Mouse (Mus musculus) embryonic stem cell, embryonic (primary cell): ENCODE measurements around the gene Ceacam19.

Source experiments
- CTCF ChIA-PET, 4 experiments: fragments of 300-600 bp in 2 of 4; fragments of 350-600 bp in 2 of 4; sonication (Branson Sonifier 250); formaldehyde crosslinking; loops; one replicate each; lab custom pipeline; 2022; ENCODE audit warnings: inconsistent platforms in 2 of 4; lab: Charles Lee
- POLR2A ChIA-PET, 4 experiments: fragments of 300-600 bp in 2 of 4; fragments of 350-600 bp in 2 of 4; sonication (Branson Sonifier 250); formaldehyde crosslinking; loops; one replicate each; lab custom pipeline; 2022; ENCODE audit warnings: antibody characterized with exemption in 4 of 4, inconsistent platforms in 1 of 4; lab: Charles Lee

Gene Ceacam19

DNA sequence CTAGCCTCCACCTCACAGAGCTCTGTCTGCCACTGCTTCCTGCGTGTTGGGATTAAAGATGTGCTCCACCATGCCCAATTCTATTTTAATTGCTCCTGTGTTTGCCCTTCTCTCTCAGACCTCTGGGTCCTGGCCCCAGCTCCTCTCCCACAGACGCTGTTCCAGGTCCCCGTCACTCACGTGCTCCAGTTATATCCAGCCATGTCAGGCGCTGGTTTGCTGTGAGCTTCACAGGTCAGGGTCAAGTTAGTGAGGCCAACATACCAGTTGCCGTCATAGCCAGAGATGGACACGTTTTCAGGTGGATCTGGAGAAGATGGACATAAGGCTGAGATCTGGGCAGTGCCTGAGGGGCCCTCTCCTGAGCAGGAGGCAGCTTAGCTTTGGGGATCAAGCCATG, 26.8 kb upstream of the Ceacam19 start:
- ChIA-PET POLR2A (interaction anchor here in 3 of 4 experiments (0.6 to 2.3 kb wide), 7 partner anchors 14 to 108 kb away, joined by 3 to 17 read pairs (median 3); no protein-coding TSS in a partner anchor), CTCF (interaction anchor here in 2 of 4 experiments (0.6 to 1.8 kb wide), 5 partner anchors 25 to 97 kb away, joined by 3 to 6 read pairs (median 4); no protein-coding TSS in a partner anchor)

- POLR2A ChIA-PET, result interaction anchor here in 3 of 4 experiments (0.6 to 2.1 kb wide), 10 partner anchors 9 to 225 kb away, joined by 3 to 16 read pairs (median 4); partner anchors contain the start of genes Igsf23 (in 1 of the 3) and Pvr (in 1 of the 3)
- CTCF ChIA-PET, result interaction anchor here (0.6 to 2.2 kb wide), 21 partner anchors 8 to 488 kb away, joined by 3 to 17 read pairs (median 4); partner anchors contain the start of gene Ceacam19 (in 1 of the 4)
Observed at GRCm38 (mm10) chr7:19911695-19912524, 24.1 kb upstream of the Ceacam19 start.

DNA sequence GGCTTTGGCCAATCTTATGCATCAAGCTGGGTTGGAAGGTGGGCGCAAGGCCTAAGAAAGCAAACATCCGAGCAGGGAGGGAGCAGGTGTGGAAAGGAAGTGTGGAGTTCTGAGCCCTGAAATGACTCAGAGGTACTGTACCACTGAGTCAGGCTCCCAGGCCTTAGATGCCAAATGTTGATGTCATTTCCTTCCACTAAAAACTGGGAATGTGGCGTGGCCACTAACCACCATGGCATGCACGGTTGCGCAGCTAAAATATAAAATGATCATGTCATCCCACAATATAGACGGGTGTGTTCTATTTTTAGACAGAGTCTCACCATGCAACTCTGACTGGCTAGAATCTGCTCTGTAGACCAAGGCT, 23.5 kb upstream of the Ceacam19 start:
- ChIA-PET CTCF (interaction anchor here in 3 of 4 experiments (0.6 to 2.3 kb wide), 23 partner anchors 9 to 242 kb away, joined by 3 to 17 read pairs (median 5); partner anchors contain the start of genes Ceacam19 (in 1 of the 3), Igsf23 (in 1 of the 3) and Pvr (in 1 of the 3)), POLR2A (interaction anchor here in 3 of 4 experiments (0.6 to 2.1 kb wide), 12 partner anchors 9 to 41 kb away, joined by 3 to 16 read pairs (median 4); partner anchors contain the start of genes Igsf23 (in 1 of the 3) and Pvr (in 1 of the 3))

GRCm38 (mm10) chr7:19910421-19911291, 22.9 kb upstream of the Ceacam19 start:
- ChIA-PET POLR2A (interaction anchor here in 2 of 4 experiments (0.6 to 2.1 kb wide), 7 partner anchors 10 to 21 kb away, joined by 4 to 16 read pairs (median 5); partner anchors contain the start of gene Pvr (in 1 of the 2)), CTCF (interaction anchor here in 3 of 4 experiments (0.6 to 2.3 kb wide), 24 partner anchors 10 to 242 kb away, joined by 3 to 17 read pairs (median 4); partner anchors contain the start of genes Ceacam19 (in 1 of the 3), Igsf23 (in 1 of the 3) and Pvr (in 1 of the 3))

DNA sequence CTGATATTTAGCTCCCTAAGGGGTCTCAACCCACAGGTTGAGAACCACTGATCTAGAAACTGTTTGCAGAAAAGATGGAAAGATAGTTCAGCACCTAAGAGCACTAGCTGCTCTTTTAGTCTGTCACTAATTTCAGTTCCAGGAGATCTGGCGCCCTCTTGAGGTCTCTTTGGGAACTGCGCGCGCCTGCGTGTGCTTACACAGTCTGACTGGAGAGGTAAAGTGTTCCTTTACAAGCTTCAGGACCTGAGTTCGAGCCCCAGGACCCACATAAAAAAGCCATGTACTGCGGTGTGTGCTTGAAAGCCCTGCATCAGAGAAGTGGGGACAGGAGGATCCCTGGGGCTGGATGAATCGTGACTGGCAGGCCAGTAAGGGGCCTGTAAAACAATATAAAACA, 2.1 kb upstream of the Ceacam19 start:
- POLR2A ChIA-PET, result interaction anchor here in 3 of 4 experiments (0.7 to 1.1 kb wide), 5 partner anchors 13 to 93 kb away, joined by 3 to 7 read pairs (median 4); partner anchors contain the start of gene Cblc (in 1 of the 3)
- CTCF ChIA-PET, result interaction anchor here (0.5 to 1.8 kb wide), 69 partner anchors 9 to 247 kb away, joined by 3 to 16 read pairs (median 4); partner anchors contain the start of genes Cblc (in 3 of the 4), Gm19345 (in 1 of the 4), Igsf23 (in 1 of the 4) and Nectin2 (in 1 of the 4)

DNA sequence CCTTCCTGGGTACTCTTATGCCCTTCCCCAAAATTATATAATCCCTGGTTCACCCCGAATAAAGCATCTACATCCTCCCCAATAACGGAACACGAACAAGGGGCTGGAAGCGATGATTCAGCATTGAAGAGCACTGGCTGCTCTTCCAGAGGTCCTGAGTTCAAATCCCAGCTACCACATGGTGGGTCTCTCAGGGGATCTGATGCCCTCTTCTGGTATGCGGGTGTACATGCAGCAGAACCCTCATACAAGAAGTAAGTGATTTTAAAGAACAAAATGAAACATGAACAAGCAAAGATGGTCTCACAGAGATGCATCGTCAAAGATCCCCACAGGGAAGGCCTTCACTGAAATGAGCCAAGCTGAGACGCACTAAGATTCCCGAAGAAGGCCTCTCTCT, 7.0 kb downstream of the Ceacam19 start:
- CTCF ChIA-PET, result interaction anchor here in 3 of 4 experiments (0.7 to 2.0 kb wide), 6 partner anchors 9 to 91 kb away, joined by 3 to 9 read pairs (median 5); no protein-coding TSS in a partner anchor
- POLR2A ChIA-PET, result no interaction called here

- CTCF ChIA-PET, result interaction anchor here (0.5 to 6.2 kb wide), 53 partner anchors 10 to 208 kb away, joined by 3 to 42 read pairs (median 5); partner anchors contain the start of genes Cblc (in 2 of the 4), Bcam (in 1 of the 4), Ceacam16 (in 1 of the 4) and Gm19345 (in 1 of the 4)
- POLR2A ChIA-PET, result interaction anchor here in 3 of 4 experiments (0.5 to 2.4 kb wide), 43 partner anchors 9 to 208 kb away, joined by 3 to 13 read pairs (median 4); partner anchors contain the start of gene Cblc (in 1 of the 3)
Observed at GRCm38 (mm10) chr7:19876781-19877425, 10.9 kb downstream of the Ceacam19 start.

GRCm38 (mm10) chr7:19875948-19876682, 11.7 kb downstream of the Ceacam19 start:
- ChIA-PET POLR2A (interaction anchor here in 3 of 4 experiments (0.6 to 2.4 kb wide), 43 partner anchors 9 to 207 kb away, joined by 3 to 13 read pairs (median 4); partner anchors contain the start of genes Cblc (in 1 of the 3) and Tomm40 (in 1 of the 3)), CTCF (interaction anchor here (0.6 to 6.2 kb wide), 61 partner anchors 9 to 421 kb away, joined by 3 to 42 read pairs (median 4); partner anchors contain the start of genes Cblc (in 2 of the 4), Bcam (in 1 of the 4), Ceacam16 (in 1 of the 4) and Gm19345 (in 1 of the 4))

- ChIA-PET POLR2A (interaction anchor here in 3 of 4 experiments (0.6 to 2.2 kb wide), 27 partner anchors 27 to 719 kb away, joined by 3 to 16 read pairs (median 4); partner anchors contain the start of genes Cblc (in 2 of the 3) and Bcam (in 1 of the 3)), CTCF (interaction anchor here (0.6 to 6.2 kb wide), 61 partner anchors 9 to 207 kb away, joined by 3 to 74 read pairs (median 5); partner anchors contain the start of genes Cblc (in 4 of the 4), Clptm1 (in 1 of the 4), Gm19345 (in 1 of the 4) and Nectin2 (in 1 of the 4))
Observed at GRCm38 (mm10) chr7:19871943-19872601, 15.7 kb downstream of the Ceacam19 start.

DNA sequence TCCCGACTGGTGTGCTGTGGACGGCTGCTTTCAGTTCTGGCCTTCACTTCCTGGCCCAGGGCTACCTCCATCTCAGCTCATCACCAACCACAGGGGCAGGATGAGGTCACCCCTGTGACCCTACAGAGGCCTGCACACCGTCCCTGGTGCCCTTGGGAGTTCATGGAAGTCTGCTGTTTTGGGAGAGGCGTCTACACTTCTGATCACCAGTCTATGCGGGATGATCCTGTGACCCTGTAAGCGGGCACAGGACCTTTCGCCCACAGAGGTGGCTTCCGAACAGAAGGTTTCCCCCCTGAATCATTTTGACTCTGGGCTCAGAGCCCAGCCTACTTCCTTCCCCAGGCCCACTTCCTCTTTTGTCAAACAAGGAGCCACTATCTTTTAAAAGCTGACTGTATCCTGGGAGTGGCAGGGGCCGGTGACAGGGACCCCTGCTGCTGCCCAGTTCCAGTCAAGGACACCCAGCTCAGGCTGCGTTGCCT, 16.6 kb downstream of the Ceacam19 start:
- ChIA-PET POLR2A (interaction anchor here in 3 of 4 experiments (0.6 to 2.2 kb wide), 15 partner anchors 22 to 464 kb away, joined by 3 to 16 read pairs (median 5); partner anchors contain the start of genes Bcam (in 1 of the 3) and Cblc (in 1 of the 3)), CTCF (interaction anchor here (0.6 to 6.2 kb wide), 33 partner anchors 10 to 204 kb away, joined by 3 to 74 read pairs (median 6); partner anchors contain the start of genes Cblc (in 4 of the 4), Gm19345 (in 1 of the 4) and Nectin2 (in 1 of the 4))

- POLR2A ChIA-PET, result interaction anchor here in 1 of 4 experiments (0.7 kb wide), 1 partner anchor 12 kb away, joined by 3 read pairs; no protein-coding TSS in a partner anchor
- CTCF ChIA-PET, result interaction anchor here in 2 of 4 experiments (0.6 to 4.5 kb wide), 3 partner anchors 18 to 222 kb away, joined by 4 to 20 read pairs (median 4); no protein-coding TSS in a partner anchor
Observed at GRCm38 (mm10) chr7:19867751-19868399, 19.9 kb downstream of the Ceacam19 start.

- ChIA-PET POLR2A (interaction anchor here in 3 of 4 experiments (0.9 to 2.9 kb wide), 15 partner anchors 10 to 125 kb away, joined by 3 to 11 read pairs (median 5); partner anchors contain the start of genes Bcam (in 1 of the 3) and Cblc (in 1 of the 3)), CTCF (interaction anchor here (0.6 to 3.9 kb wide), 18 partner anchors 10 to 76 kb away, joined by 3 to 19 read pairs (median 6); partner anchors contain the start of gene Gm19345 (in 1 of the 4))
Observed at GRCm38 (mm10) chr7:19866490-19866889, 21.3 kb downstream of the Ceacam19 start.

GRCm38 (mm10) chr7:19865246-19866036, 22.3 kb downstream of the Ceacam19 start:
- CTCF ChIA-PET, result interaction anchor here (0.6 to 3.9 kb wide), 24 partner anchors 11 to 460 kb away, joined by 3 to 19 read pairs (median 4); partner anchors contain the start of gene Gm19345 (in 1 of the 4)
- POLR2A ChIA-PET, result interaction anchor here in 3 of 4 experiments (0.8 to 2.9 kb wide), 25 partner anchors 9 to 199 kb away, joined by 3 to 11 read pairs (median 4); partner anchors contain the start of genes Bcl3 (in 1 of the 3), Cblc (in 1 of the 3), Gm19345 (in 1 of the 3) and Tomm40 (in 1 of the 3)
